Mouse (Mus musculus): ENCODE measurements around the gene Kif6. TPM values are rescaled to one million over a fixed set of nuclear protein-coding genes. Genes with fewer than 3 reads are reported as not detected.

Kif6 gene
- polyA plus RNA-seq, 1 experiment from 2014 or later, result 1.2 TPM

DNA sequence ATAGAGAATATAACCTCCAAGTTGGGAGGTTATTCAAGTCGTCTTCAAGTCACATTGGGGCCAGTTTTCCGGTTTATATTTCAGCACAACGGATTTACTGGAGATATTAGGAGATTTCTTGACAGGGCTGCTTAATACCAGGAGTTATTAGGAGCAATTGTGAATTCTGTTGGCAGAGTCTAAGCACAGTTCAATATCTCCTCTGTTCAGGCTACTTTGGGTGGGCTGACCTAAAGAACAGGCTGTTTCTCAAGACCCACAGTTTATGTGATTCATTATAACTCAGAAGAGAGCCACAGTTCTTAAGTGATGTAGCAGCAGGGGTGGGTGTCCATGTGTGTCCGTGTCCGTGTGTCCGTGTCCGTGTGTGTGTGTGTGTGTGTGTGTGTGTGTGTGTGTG lies 34.5 kb downstream of the Kif6 start:
- H3K27me3 ChIP-seq (ENCODE audit: control insufficient read depth, insufficient read depth, low read length), result no peaks in the 10 kb centered on the region
- peaks cover 8% of the 10 kb centered on the region; the same call in 1 of the 2 replicates for H3K9me3 ChIP-seq (replicated peaks; ENCODE audit: control insufficient read depth, low read length)
- no peak overlapping the region for H3K9ac ChIP-seq (ENCODE audit: low read length)
- H3K4me2 ChIP-seq (ENCODE audit: low read depth, low read length), result no peak overlapping the region
- no peaks in the 10 kb centered on the region for H3K4me1 ChIP-seq (ENCODE audit: control insufficient read depth, insufficient read depth, low read length)
- H3K27ac ChIP-seq (ENCODE audit: low read length), result peak overlapping the region; percentile 33; the same call in 1 of the 2 replicates
- H3K36me3 ChIP-seq (ENCODE audit: control insufficient read depth, insufficient read depth, low read length), result no peaks in the 10 kb centered on the region
- WGBS, result 56% methylated on average over 7 of the region's 7 CpGs
- H3K4me3 ChIP-seq (replicated peaks; ENCODE audit: low read length), result no peak overlapping the region
- peak; percentile 44; the same call in 1 of the 2 replicates for ATAC-seq (ENCODE audit: insufficient read depth, low FRiP score)

DNA sequence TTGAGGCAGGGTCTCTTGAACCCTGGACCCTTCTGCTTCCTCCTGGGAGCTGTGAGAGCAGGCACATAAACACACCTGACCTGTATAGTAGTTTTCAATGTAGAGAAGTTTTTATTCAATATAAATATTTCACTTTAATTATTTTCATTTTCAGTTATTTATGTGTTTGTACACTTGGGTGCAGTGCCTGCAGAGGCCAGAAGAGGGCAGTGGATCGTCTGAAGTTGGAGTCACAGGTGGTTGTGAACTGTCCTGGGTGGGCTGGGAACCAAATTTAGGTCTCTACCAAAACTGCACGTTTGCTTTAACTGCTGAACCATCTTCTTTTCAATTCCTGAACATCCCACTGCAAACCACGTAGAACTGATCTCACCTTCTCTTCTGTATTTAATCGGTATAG lies 35.4 kb downstream of the Kif6 start:
- WGBS, result 87% methylated on average over 4 of the region's 4 CpGs

DNA sequence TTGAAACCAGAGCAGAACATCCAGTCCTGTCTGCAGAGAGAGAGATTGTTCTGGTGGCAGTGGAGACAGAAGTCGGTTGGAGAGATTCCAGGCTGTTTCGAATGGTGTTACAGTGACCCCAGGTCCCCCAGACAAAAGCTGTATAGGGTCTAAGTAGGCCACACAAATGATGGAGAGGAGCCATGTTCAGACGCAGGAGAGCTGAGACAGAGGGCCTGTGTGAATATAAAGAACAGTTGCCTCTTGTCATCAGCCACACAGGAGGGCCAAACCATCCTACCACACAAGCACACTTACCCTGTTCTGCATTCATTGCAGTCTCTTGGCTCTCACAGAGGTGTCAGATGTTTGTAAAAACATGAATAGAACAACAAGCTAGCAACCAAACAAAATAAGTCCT lies 37.4 kb downstream of the Kif6 start:
- 44% methylated on average over 3 of the region's 3 CpGs for WGBS
- Histone ChIP-seq H3K9me3 (replicated peaks; ENCODE audit: control insufficient read depth, low read length) (peaks cover 8% of the 10 kb centered on the region; the same call in 1 of the 2 replicates), H3K4me3 (replicated peaks; ENCODE audit: low read length) (no peak overlapping the region), H3K9ac (ENCODE audit: low read length) (no peak overlapping the region), H3K4me1 (ENCODE audit: control insufficient read depth, insufficient read depth, low read length) (no peaks in the 10 kb centered on the region), H3K27me3 (ENCODE audit: control insufficient read depth, insufficient read depth, low read length) (no peaks in the 10 kb centered on the region), H3K4me2 (ENCODE audit: low read depth, low read length) (no peak overlapping the region), H3K27ac (ENCODE audit: low read length) (no peak overlapping the region), H3K36me3 (ENCODE audit: control insufficient read depth, insufficient read depth, low read length) (no peaks in the 10 kb centered on the region)
- ATAC-seq (ENCODE audit: insufficient read depth, low FRiP score), result no peak

More for the DNA sequence above, 35.4 kb downstream of the Kif6 start:
- no peak overlapping the region for H3K4me2 ChIP-seq (ENCODE audit: low read depth, low read length)
- no peaks in the 10 kb centered on the region for H3K27me3 ChIP-seq (ENCODE audit: control insufficient read depth, insufficient read depth, low read length)
- H3K4me1 ChIP-seq (ENCODE audit: control insufficient read depth, insufficient read depth, low read length), result no peaks in the 10 kb centered on the region
- no peak overlapping the region for H3K9ac ChIP-seq (ENCODE audit: low read length)
- ATAC-seq (ENCODE audit: insufficient read depth, low FRiP score), result no peak
- peaks cover 8% of the 10 kb centered on the region; the same call in 1 of the 2 replicates for H3K9me3 ChIP-seq (replicated peaks; ENCODE audit: control insufficient read depth, low read length)
- no peaks in the 10 kb centered on the region for H3K36me3 ChIP-seq (ENCODE audit: control insufficient read depth, insufficient read depth, low read length)
- no peak overlapping the region for H3K27ac ChIP-seq (ENCODE audit: low read length)
- no peak overlapping the region for H3K4me3 ChIP-seq (replicated peaks; ENCODE audit: low read length)

DNA sequence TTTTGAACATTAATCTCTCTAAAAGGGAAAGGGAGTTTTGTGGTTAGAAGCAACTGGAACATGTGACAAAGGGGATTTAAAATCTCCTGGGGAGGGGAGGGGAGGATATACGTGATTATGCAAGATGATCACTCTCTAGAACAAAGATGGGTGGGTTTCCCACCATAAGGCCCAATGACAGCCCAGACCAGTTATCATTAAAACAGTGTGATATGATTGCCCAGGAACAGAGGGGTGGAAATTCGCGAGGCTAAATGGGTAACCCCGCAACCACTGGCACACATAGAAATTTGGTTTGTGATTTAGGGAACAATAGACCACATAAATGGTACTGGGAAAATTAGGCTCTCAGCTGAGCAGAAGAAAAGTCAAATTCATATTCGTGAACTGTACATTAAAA lies 37.9 kb downstream of the Kif6 start:
- no peak overlapping the region for H3K4me3 ChIP-seq (replicated peaks; ENCODE audit: low read length)
- no peak for ATAC-seq (ENCODE audit: insufficient read depth, low FRiP score)
- H3K27me3 ChIP-seq (ENCODE audit: control insufficient read depth, insufficient read depth, low read length), result no peaks in the 10 kb centered on the region
- no peak overlapping the region for H3K27ac ChIP-seq (ENCODE audit: low read length)
- H3K9me3 ChIP-seq (replicated peaks; ENCODE audit: control insufficient read depth, low read length), result peaks cover 8% of the 10 kb centered on the region; the same call in 1 of the 2 replicates
- 77% methylated on average over 5 of the region's 5 CpGs for WGBS
- H3K4me2 ChIP-seq (ENCODE audit: low read depth, low read length), result no peak overlapping the region
- H3K4me1 ChIP-seq (ENCODE audit: control insufficient read depth, insufficient read depth, low read length), result no peaks in the 10 kb centered on the region
- H3K36me3 ChIP-seq (ENCODE audit: control insufficient read depth, insufficient read depth, low read length), result no peaks in the 10 kb centered on the region
- H3K9ac ChIP-seq (ENCODE audit: low read length), result no peak overlapping the region

DNA sequence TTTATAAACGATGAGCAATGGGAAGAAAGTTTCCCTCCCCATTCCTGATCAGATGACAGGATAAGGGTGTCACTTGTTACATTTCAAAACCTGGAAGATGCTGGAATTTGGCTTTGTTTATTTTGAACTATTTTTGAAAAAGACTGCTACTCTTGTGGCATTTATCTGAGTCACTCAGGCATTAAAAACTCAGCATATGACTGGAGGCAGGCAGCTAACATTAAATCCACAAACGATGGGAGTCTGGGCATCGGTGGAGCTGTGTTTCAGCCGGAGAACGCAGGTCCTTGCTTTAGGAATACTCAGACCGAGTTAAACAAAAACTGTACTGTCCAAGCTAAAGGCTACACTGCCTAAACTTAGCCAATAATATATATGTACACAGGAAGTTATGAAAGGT lies 46.7 kb downstream of the Kif6 start:
- Histone ChIP-seq H3K4me1 (ENCODE audit: control insufficient read depth, insufficient read depth, low read length) (0 out of 2 replicates have a peak, but pooled peaks cover 3% of the 10 kb centered on the region), H3K4me2 (ENCODE audit: low read depth, low read length) (no peak overlapping the region), H3K4me3 (replicated peaks; ENCODE audit: low read length) (no peak overlapping the region), H3K9ac (ENCODE audit: low read length) (no peak overlapping the region), H3K27ac (ENCODE audit: low read length) (no peak overlapping the region), H3K27me3 (ENCODE audit: control insufficient read depth, insufficient read depth, low read length) (no peaks in the 10 kb centered on the region), H3K9me3 (replicated peaks; ENCODE audit: control insufficient read depth, low read length) (no peaks in the 10 kb centered on the region), H3K36me3 (ENCODE audit: control insufficient read depth, insufficient read depth, low read length) (no peaks in the 10 kb centered on the region)
- WGBS, result 56% methylated on average over 6 of the region's 6 CpGs
- ATAC-seq (ENCODE audit: insufficient read depth, low FRiP score), result no peak

DNA sequence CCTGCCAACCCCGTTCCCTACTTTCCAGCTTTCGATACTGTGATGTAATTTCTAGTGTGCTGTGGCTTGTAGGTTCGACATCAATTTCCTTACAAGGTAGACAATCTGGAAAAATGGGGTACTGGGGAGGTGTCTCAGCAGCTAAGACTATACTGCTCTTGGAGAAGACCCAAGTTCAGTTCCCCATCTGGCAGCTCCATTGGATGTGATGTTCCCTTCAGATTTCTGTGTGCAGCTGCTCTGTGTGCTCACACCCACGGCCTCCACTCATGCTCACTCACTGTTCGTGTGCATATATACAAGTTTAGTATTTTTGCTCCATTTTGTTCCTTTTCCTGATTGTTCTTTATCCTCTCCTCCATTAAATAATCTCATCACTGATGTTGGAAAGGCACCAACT lies 51.8 kb downstream of the Kif6 start:
- H3K4me3 ChIP-seq (replicated peaks; ENCODE audit: low read length), result no peak overlapping the region
- no peak for ATAC-seq (ENCODE audit: insufficient read depth, low FRiP score)
- no peak overlapping the region for H3K27ac ChIP-seq (ENCODE audit: low read length)
- no peaks in the 10 kb centered on the region for H3K36me3 ChIP-seq (ENCODE audit: control insufficient read depth, insufficient read depth, low read length)
- no peaks in the 10 kb centered on the region for H3K27me3 ChIP-seq (ENCODE audit: control insufficient read depth, insufficient read depth, low read length)
- no peak overlapping the region for H3K4me2 ChIP-seq (ENCODE audit: low read depth, low read length)
- no peaks in the 10 kb centered on the region for H3K9me3 ChIP-seq (replicated peaks; ENCODE audit: control insufficient read depth, low read length)
- H3K9ac ChIP-seq (ENCODE audit: low read length), result no peak overlapping the region
- 85% methylated on average over 5 of the region's 5 CpGs for WGBS
- H3K4me1 ChIP-seq (ENCODE audit: control insufficient read depth, insufficient read depth, low read length), result peaks cover under 1% of the 10 kb centered on the region; the same call in 1 of the 2 replicates

DNA sequence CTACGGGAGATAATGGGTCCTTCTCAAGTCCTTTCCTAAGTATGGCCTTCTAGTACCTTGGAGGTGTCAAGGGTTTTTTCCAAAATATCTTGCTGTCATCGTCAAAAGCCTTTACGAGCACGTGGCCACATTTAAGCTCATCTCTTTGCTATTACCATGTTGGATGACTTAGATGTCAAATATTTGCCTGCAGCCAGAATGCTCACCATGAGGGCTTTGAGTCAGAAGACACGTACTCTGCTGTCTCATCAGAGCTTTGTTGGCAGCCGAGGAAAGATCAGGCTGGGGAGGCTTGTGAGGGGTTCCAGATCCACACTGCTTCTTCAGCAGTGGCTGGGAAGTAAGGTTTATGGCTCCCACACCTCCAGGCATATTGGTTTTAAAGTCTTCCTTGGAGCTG lies 53.4 kb downstream of the Kif6 start:
- ATAC-seq (ENCODE audit: insufficient read depth, low FRiP score), result no peak
- H3K27ac ChIP-seq (ENCODE audit: low read length), result no peak overlapping the region
- H3K9me3 ChIP-seq (replicated peaks; ENCODE audit: control insufficient read depth, low read length), result no peaks in the 10 kb centered on the region
- no peak overlapping the region for H3K9ac ChIP-seq (ENCODE audit: low read length)
- peaks cover 4% of the 10 kb centered on the region; the same call in 1 of the 2 replicates for H3K4me1 ChIP-seq (ENCODE audit: control insufficient read depth, insufficient read depth, low read length)
- H3K4me3 ChIP-seq (replicated peaks; ENCODE audit: low read length), result no peak overlapping the region
- H3K27me3 ChIP-seq (ENCODE audit: control insufficient read depth, insufficient read depth, low read length), result no peaks in the 10 kb centered on the region
- no peaks in the 10 kb centered on the region for H3K36me3 ChIP-seq (ENCODE audit: control insufficient read depth, insufficient read depth, low read length)
- 86% methylated on average over 6 of the region's 6 CpGs for WGBS
- no peak overlapping the region for H3K4me2 ChIP-seq (ENCODE audit: low read depth, low read length)

DNA sequence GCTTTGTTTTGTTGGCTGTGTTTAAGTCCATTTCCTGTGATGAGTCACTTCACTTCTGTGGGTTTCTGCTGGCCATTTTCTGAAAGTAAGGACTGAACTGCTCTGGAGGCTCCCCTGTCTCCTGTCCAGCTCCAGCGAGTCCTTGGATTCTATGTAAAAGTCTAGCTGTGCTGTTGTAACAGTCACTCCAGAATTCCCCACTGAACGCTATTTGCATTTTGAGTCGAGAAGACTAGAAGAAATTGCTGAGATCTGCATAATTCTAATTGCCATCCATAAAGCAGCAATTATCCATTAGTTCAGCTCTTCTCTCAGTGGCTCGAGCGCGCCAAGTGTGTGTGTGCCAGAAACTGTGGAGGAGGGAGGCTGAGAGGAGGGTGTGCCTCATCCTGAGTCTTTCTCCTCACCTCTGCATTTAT lies 57.0 kb downstream of the Kif6 start:
- no peaks in the 10 kb centered on the region for H3K36me3 ChIP-seq (ENCODE audit: control insufficient read depth, insufficient read depth, low read length)
- no peak overlapping the region for H3K9ac ChIP-seq (ENCODE audit: low read length)
- H3K4me1 ChIP-seq (ENCODE audit: control insufficient read depth, insufficient read depth, low read length), result peaks cover 4% of the 10 kb centered on the region; the same call in 1 of the 2 replicates
- H3K9me3 ChIP-seq (replicated peaks; ENCODE audit: control insufficient read depth, low read length), result no peaks in the 10 kb centered on the region
- no peak for ATAC-seq (ENCODE audit: insufficient read depth, low FRiP score)
- no peaks in the 10 kb centered on the region for H3K27me3 ChIP-seq (ENCODE audit: control insufficient read depth, insufficient read depth, low read length)
- no peak overlapping the region for H3K4me3 ChIP-seq (replicated peaks; ENCODE audit: low read length)
- no peak overlapping the region for H3K4me2 ChIP-seq (ENCODE audit: low read depth, low read length)
- 62% methylated on average over 6 of the region's 6 CpGs for WGBS
- no peak overlapping the region; the same call in 1 of the 2 replicates for H3K27ac ChIP-seq (ENCODE audit: low read length)

DNA sequence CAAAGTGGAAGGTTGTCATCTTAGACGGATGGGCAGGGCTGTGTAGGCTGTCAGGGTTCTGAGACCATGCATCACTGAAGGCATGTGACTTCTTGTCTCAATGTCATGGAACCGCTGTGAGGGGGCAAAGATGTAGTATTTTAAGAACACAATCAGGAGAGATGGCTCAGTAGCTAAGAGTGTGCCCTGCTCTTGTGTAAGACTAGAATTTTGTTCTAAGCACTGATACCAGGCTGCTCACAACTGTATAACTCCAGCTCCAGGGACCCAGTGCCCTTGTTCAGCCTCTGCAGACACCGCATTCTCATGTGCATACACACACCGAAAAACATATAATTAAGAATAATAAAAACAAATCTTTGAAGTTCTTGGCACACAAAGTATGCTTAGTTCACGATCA lies 57.5 kb downstream of the Kif6 start:
- Histone ChIP-seq H3K4me2 (ENCODE audit: low read depth, low read length) (no peak overlapping the region), H3K27ac (ENCODE audit: low read length) (no peak overlapping the region), H3K4me3 (replicated peaks; ENCODE audit: low read length) (no peak overlapping the region), H3K4me1 (ENCODE audit: control insufficient read depth, insufficient read depth, low read length) (peaks cover 4% of the 10 kb centered on the region; the same call in 1 of the 2 replicates), H3K36me3 (ENCODE audit: control insufficient read depth, insufficient read depth, low read length) (no peaks in the 10 kb centered on the region), H3K9me3 (replicated peaks; ENCODE audit: control insufficient read depth, low read length) (no peaks in the 10 kb centered on the region), H3K9ac (ENCODE audit: low read length) (no peak overlapping the region), H3K27me3 (ENCODE audit: control insufficient read depth, insufficient read depth, low read length) (no peaks in the 10 kb centered on the region)
- 80% methylated on average over 5 of the region's 5 CpGs for WGBS
- no peak for ATAC-seq (ENCODE audit: insufficient read depth, low FRiP score)
